Comparison of ENCODE assay signal across 20 mouse cellular contexts in genomic region chr8:123687826-123688225, GRCm38 (mm10). TPM values are rescaled to one million over a fixed set of nuclear protein-coding genes. Genes with fewer than 3 reads are reported as not detected.
A peak's percentile ranks its signal among the peaks of the same experiment; 100 is the strongest.
DNase-seq lines count a peak whose midpoint lies in the region; ATAC-seq lines count a peak whose summit lies in the region.
"Had no signal": no experiment of that assay in that cellular context is flagged by ENCODE, and none has a peak within 500 bp of the region (broad histone marks: within the 10 kb centered on the region; RNA-seq: fewer than 3 reads in every experiment).

No protein-coding gene starts in this region.

- no peak overlapping the region for H3K27ac ChIP-seq in midbrain, embryonic 11.5 days (ENCODE audit: low read depth, low read length)
- H3K27ac ChIP-seq in midbrain, embryonic 13.5 days: no peak overlapping the region
- H3K27ac ChIP-seq: embryonic facial prominence, embryonic 10.5 days; embryonic facial prominence, embryonic 12.5 days; forebrain, embryonic 12.5 days had no signal

- H3K36me3 ChIP-seq in midbrain, embryonic 11.5 days (ENCODE audit: control insufficient read depth, insufficient read depth, low read length): no peaks in the 10 kb centered on the region
- no peaks in the 10 kb centered on the region for H3K36me3 ChIP-seq in midbrain, embryonic 13.5 days
- H3K36me3 ChIP-seq: embryonic facial prominence, embryonic 10.5 days; embryonic facial prominence, embryonic 12.5 days; forebrain, embryonic 12.5 days had no signal

- no peaks in the 10 kb centered on the region; the same call in none of the 2 replicates for H3K27me3 ChIP-seq in midbrain, embryonic 11.5 days (ENCODE audit: control insufficient read depth, insufficient read depth, low read length)
- 0 out of 2 replicates have a peak, but pooled peaks cover 2% of the 10 kb centered on the region for H3K27me3 ChIP-seq in midbrain, embryonic 13.5 days
- H3K27me3 ChIP-seq: embryonic facial prominence, embryonic 12.5 days had no signal

- no peaks in the 10 kb centered on the region for H3K9me3 ChIP-seq in midbrain, embryonic 11.5 days (ENCODE audit: control insufficient read depth, low read length)
- no peaks in the 10 kb centered on the region for H3K9me3 ChIP-seq in midbrain, embryonic 13.5 days
- H3K9me3 ChIP-seq: embryonic facial prominence, embryonic 10.5 days; embryonic facial prominence, embryonic 12.5 days; forebrain, embryonic 12.5 days had no signal

- H3K9ac ChIP-seq in midbrain, embryonic 11.5 days (ENCODE audit: low read length): no peak overlapping the region
- H3K9ac ChIP-seq in midbrain, embryonic 13.5 days (replicated peaks): no peak overlapping the region
- H3K9ac ChIP-seq: embryonic facial prominence, embryonic 12.5 days; forebrain, embryonic 12.5 days had no signal

- H3K4me2 ChIP-seq in midbrain, embryonic 11.5 days: no peak overlapping the region
- no peak overlapping the region for H3K4me2 ChIP-seq in midbrain, embryonic 13.5 days (replicated peaks)
- H3K4me2 ChIP-seq: embryonic facial prominence, embryonic 12.5 days; forebrain, embryonic 12.5 days had no signal

- no peaks in the 10 kb centered on the region for H3K4me1 ChIP-seq in midbrain, embryonic 11.5 days (ENCODE audit: control insufficient read depth, insufficient read depth, low read length)
- H3K4me1 ChIP-seq in midbrain, embryonic 13.5 days (replicated peaks): peaks cover 9% of the 10 kb centered on the region; the same call in 1 of the 2 replicates
- H3K4me1 ChIP-seq: embryonic facial prominence, embryonic 12.5 days; forebrain, embryonic 12.5 days had no signal

- peak; percentile 35 for DNase-seq in midbrain, embryonic 11.5 days (ENCODE audit: low spot score, missing footprints)
- peak; percentile 78 for DNase-seq in ES-CJ7 (ENCODE audit: low read depth, low spot score)
- DNase-seq in ZHBTc4 (ENCODE audit: low read depth, low spot score): peak; percentile 76
- no peak for DNase-seq in adrenal gland, postnatal 4 days (ENCODE audit: low spot score in 2 of 2)
- DNase-seq: adrenal gland, adult 2 months; adrenal gland, postnatal 10 days; adrenal gland, postnatal 25 days; cerebellum, adult 11-12 months; cerebellum, adult 2 months; cerebellum, adult 9-10 months; cerebellum, postnatal 10 days; cerebellum, postnatal 25 days had no signal

- no peak for ATAC-seq in midbrain, embryonic 11.5 days (ENCODE audit: low FRiP score)
- no peak for ATAC-seq in midbrain, embryonic 13.5 days
- ATAC-seq in megakaryocyte progenitor cell, adult 5-6 weeks (replicated peaks; ENCODE audit: poor library complexity): no peak
- ATAC-seq: forebrain, embryonic 14.5 days; forebrain, embryonic 16.5 days had no signal

- WGBS in midbrain, embryonic 11.5 days: 56% methylated on average over 4 of the region's 4 CpGs
- WGBS in midbrain, embryonic 13.5 days: 55% methylated on average over 4 of the region's 4 CpGs

- H3K4me3 ChIP-seq in midbrain, embryonic 11.5 days (ENCODE audit: low read depth, low read length): no peak overlapping the region
- H3K4me3 ChIP-seq in midbrain, embryonic 13.5 days (replicated peaks): no peak overlapping the region
- H3K4me3 ChIP-seq: embryonic facial prominence, embryonic 10.5 days; embryonic facial prominence, embryonic 12.5 days; forebrain, embryonic 12.5 days had no signal

RNA-seq across cellular contexts. Expression of gene Rhou, which starts 34.1 kb away (rescaled TPM):
- 7.7 and 8.3 TPM in 2 replicates for polyA plus RNA-seq in midbrain, embryonic 11.5 days (2014; fragmentation: Nextera tagmentation; extraction: Ambion mirVana)
- 9.3 and 11.6 TPM in 2 replicates for polyA plus RNA-seq in midbrain, embryonic 13.5 days (2015; fragmentation: Nextera tagmentation; extraction: Ambion mirVana)
- 7.9 and 9.6 TPM in 2 replicates for total RNA-seq in megakaryocyte progenitor cell, adult 5-6 weeks (2015)
- total RNA-seq in megakaryocyte progenitor cell, adult 5-6 weeks (2017): 4.9 and 5.3 TPM in 2 replicates
- total RNA-seq in adrenal gland, postnatal 4 days (2021): 10 to 100 TPM; 43.6 to 50.6 TPM
- total RNA-seq: MEL had no signal

Comparison
In these comparisons a context has a peak if more than half of its experiments do, and no peak if none do; other contexts are left out.
1. DNase-seq: peak in midbrain, embryonic 11.5 days (single experiment), ES-CJ7 (single experiment) and ZHBTc4 (single experiment); none in adrenal gland, postnatal 4 days (0 of 2).
2. RNA of gene Rhou, which starts 34.1 kb away (total RNA-seq): 43.6 to 50.6 TPM in adrenal gland, postnatal 4 days; 4.9 to 9.6 TPM in megakaryocyte progenitor cell, adult 5-6 weeks; every median in the first group is over 4 times any median in the second.